Mouse (Mus musculus): ENCODE measurements around the gene Wbp2. TPM values are rescaled to one million over a fixed set of nuclear protein-coding genes. Genes with fewer than 3 reads are reported as not detected.
"Not testable (repeated sequence)": the region's sequence is repeated elsewhere in the genome, so short reads cannot be mapped to it uniquely, and the experiment has no call there.

Wbp2 gene
- polyA plus RNA-seq, 1 experiment from 2014 or later: 63.3 TPM

- H3K36me3 ChIP-seq (replicated peaks; ENCODE audit: insufficient read depth, low read length): peaks cover 16% of the 10 kb centered on the region; the same call in 1 of the 2 replicates
- H3K4me3 ChIP-seq (ENCODE audit: low read depth, low read length): no peak overlapping the region
- no peaks in the 10 kb centered on the region for H3K9me3 ChIP-seq (ENCODE audit: low read length)
- H3K27ac ChIP-seq (ENCODE audit: low read depth): no peak overlapping the region
- DNase-seq (no peak), ATAC-seq (no peak)
- 82% methylated on average over 15 of the region's 15 CpGs for WGBS (ENCODE audit: insufficient replicate concordance)
- no peaks in the 10 kb centered on the region for H3K27me3 ChIP-seq (ENCODE audit: insufficient read depth, low read length)
- peaks cover 21% of the 10 kb centered on the region for H3K4me1 ChIP-seq (ENCODE audit: insufficient read depth)
- TF ChIP-seq EP300 (IDR thresholded peaks at IDR 0.05; ENCODE audit: low read depth) (no peak), CTCF (IDR thresholded peaks at IDR 0.05; ENCODE audit: low read depth) (no peak)
- H3K9ac ChIP-seq (replicated peaks): no peak overlapping the region
- no peak overlapping the region for H3K4me2 ChIP-seq (ENCODE audit: low read depth, low read length)
Measured at GRCm38 (mm10) chr11:116126261-116126660, 39.5 kb upstream of the Wbp2 start.

GRCm38 (mm10) chr11:116121731-116122245 lies 35.0 kb upstream of the Wbp2 start:
- H3K27ac ChIP-seq (ENCODE audit: low read depth); H3K9ac ChIP-seq (replicated peaks); H3K4me3 ChIP-seq (ENCODE audit: low read depth, low read length); H3K4me1 ChIP-seq (ENCODE audit: insufficient read depth); H3K9me3 ChIP-seq (ENCODE audit: low read length); H3K27me3 ChIP-seq (ENCODE audit: insufficient read depth, low read length); DNase-seq; H3K4me2 ChIP-seq (ENCODE audit: low read depth, low read length); ATAC-seq: not testable (repeated sequence)
- 91% methylated on average over 8 of the region's 8 CpGs for WGBS (ENCODE audit: insufficient replicate concordance)
- peak; percentile 29; the same call in 1 of the 2 replicates for TF ChIP-seq EP300 (IDR thresholded peaks at IDR 0.05; ENCODE audit: low read depth)
- H3K36me3 ChIP-seq (replicated peaks; ENCODE audit: insufficient read depth, low read length): peaks cover 16% of the 10 kb centered on the region; the same call in 1 of the 2 replicates

GRCm38 (mm10) chr11:116117819-116118218 lies 31.0 kb upstream of the Wbp2 start:
- Histone ChIP-seq H3K36me3 (replicated peaks; ENCODE audit: insufficient read depth, low read length) (peaks cover 2% of the 10 kb centered on the region; the same call in 1 of the 2 replicates), H3K9ac (replicated peaks) (no peak overlapping the region), H3K4me3 (ENCODE audit: low read depth, low read length) (no peak overlapping the region), H3K4me2 (ENCODE audit: low read depth, low read length) (no peak overlapping the region), H3K27me3 (ENCODE audit: insufficient read depth, low read length) (no peaks in the 10 kb centered on the region), H3K4me1 (ENCODE audit: insufficient read depth) (no peaks in the 10 kb centered on the region), H3K9me3 (ENCODE audit: low read length) (no peaks in the 10 kb centered on the region), H3K27ac (ENCODE audit: low read depth) (no peak overlapping the region)
- TF ChIP-seq EP300 (IDR thresholded peaks at IDR 0.05; ENCODE audit: low read depth) (no peak), CTCF (IDR thresholded peaks at IDR 0.05; ENCODE audit: low read depth) (peak; percentile 55)
- ATAC-seq (no peak), DNase-seq (peak; percentile 32)

GRCm38 (mm10) chr11:116117241-116117640 lies 30.4 kb upstream of the Wbp2 start:
- WGBS (ENCODE audit: insufficient replicate concordance): 54% methylated on average over 12 of the region's 12 CpGs
- Histone ChIP-seq H3K27me3 (ENCODE audit: insufficient read depth, low read length) (no peaks in the 10 kb centered on the region), H3K9me3 (ENCODE audit: low read length) (no peaks in the 10 kb centered on the region), H3K36me3 (replicated peaks; ENCODE audit: insufficient read depth, low read length) (no peaks in the 10 kb centered on the region), H3K9ac (replicated peaks) (no peak overlapping the region), H3K4me3 (ENCODE audit: low read depth, low read length) (no peak overlapping the region), H3K4me2 (ENCODE audit: low read depth, low read length) (no peak overlapping the region), H3K27ac (ENCODE audit: low read depth) (no peak overlapping the region), H3K4me1 (ENCODE audit: insufficient read depth) (no peaks in the 10 kb centered on the region)
- no peak for TF ChIP-seq EP300 (IDR thresholded peaks at IDR 0.05; ENCODE audit: low read depth)
- no peak for TF ChIP-seq CTCF (IDR thresholded peaks at IDR 0.05; ENCODE audit: low read depth)
- ATAC-seq: peak; percentile 19; the same call in 1 of the 2 replicates
- no peak for DNase-seq

- TF ChIP-seq EP300 (IDR thresholded peaks at IDR 0.05; ENCODE audit: low read depth) (no peak), CTCF (IDR thresholded peaks at IDR 0.05; ENCODE audit: low read depth) (no peak)
- no peaks in the 10 kb centered on the region for H3K36me3 ChIP-seq (replicated peaks; ENCODE audit: insufficient read depth, low read length)
- DNase-seq (no peak), ATAC-seq (no peak)
- WGBS (ENCODE audit: insufficient replicate concordance): 88% methylated on average over 19 of the region's 19 CpGs
- no peak overlapping the region for H3K27ac ChIP-seq (ENCODE audit: low read depth)
- no peak overlapping the region for H3K4me3 ChIP-seq (ENCODE audit: low read depth, low read length)
- no peak overlapping the region for H3K9ac ChIP-seq (replicated peaks)
- peaks cover 22% of the 10 kb centered on the region; the same call in 1 of the 2 replicates for H3K4me1 ChIP-seq (ENCODE audit: insufficient read depth)
- no peak overlapping the region for H3K4me2 ChIP-seq (ENCODE audit: low read depth, low read length)
- peaks cover 31% of the 10 kb centered on the region for H3K27me3 ChIP-seq (ENCODE audit: insufficient read depth, low read length)
- no peaks in the 10 kb centered on the region for H3K9me3 ChIP-seq (ENCODE audit: low read length)
Measured at GRCm38 (mm10) chr11:116111611-116112203, 24.9 kb upstream of the Wbp2 start.

GRCm38 (mm10) chr11:116111067-116111466 lies 24.3 kb upstream of the Wbp2 start:
- no peak overlapping the region for H3K4me2 ChIP-seq (ENCODE audit: low read depth, low read length)

More at GRCm38 (mm10) chr11:116111067-116111466, 24.3 kb upstream of the Wbp2 start:
- no peak for DNase-seq
- no peak for ATAC-seq
- Histone ChIP-seq H3K4me3 (ENCODE audit: low read depth, low read length) (no peak overlapping the region), H3K9ac (replicated peaks) (no peak overlapping the region), H3K36me3 (replicated peaks; ENCODE audit: insufficient read depth, low read length) (0 out of 2 replicates have a peak, but pooled peaks cover 2% of the 10 kb centered on the region), H3K4me1 (ENCODE audit: insufficient read depth) (peaks cover 28% of the 10 kb centered on the region), H3K9me3 (ENCODE audit: low read length) (no peaks in the 10 kb centered on the region), H3K27me3 (ENCODE audit: insufficient read depth, low read length) (peaks cover 31% of the 10 kb centered on the region), H3K27ac (ENCODE audit: low read depth) (peak overlapping the region; percentile 17; the same call in 1 of the 2 replicates)
- TF ChIP-seq EP300 (IDR thresholded peaks at IDR 0.05; ENCODE audit: low read depth): no peak
- 0 out of 2 replicates have a peak, but pooled peaks have one; percentile 23 for TF ChIP-seq CTCF (IDR thresholded peaks at IDR 0.05; ENCODE audit: low read depth)
- 74% methylated on average over 4 of the region's 4 CpGs for WGBS (ENCODE audit: insufficient replicate concordance)
